Mouse (Mus musculus) lung, postnatal 25 days (tissue): ENCODE data around the gene Resf1.
"Not testable (repeated sequence)": the region's sequence is repeated elsewhere in the genome, so short reads cannot be mapped to it uniquely, and the experiment has no call there.

Source experiments
- DNase-seq: peaks from one replicate; pipeline ENCODE4 v3.0.0; 2022; ENCODE audit warnings: low spot score

Resf1 gene

DNA sequence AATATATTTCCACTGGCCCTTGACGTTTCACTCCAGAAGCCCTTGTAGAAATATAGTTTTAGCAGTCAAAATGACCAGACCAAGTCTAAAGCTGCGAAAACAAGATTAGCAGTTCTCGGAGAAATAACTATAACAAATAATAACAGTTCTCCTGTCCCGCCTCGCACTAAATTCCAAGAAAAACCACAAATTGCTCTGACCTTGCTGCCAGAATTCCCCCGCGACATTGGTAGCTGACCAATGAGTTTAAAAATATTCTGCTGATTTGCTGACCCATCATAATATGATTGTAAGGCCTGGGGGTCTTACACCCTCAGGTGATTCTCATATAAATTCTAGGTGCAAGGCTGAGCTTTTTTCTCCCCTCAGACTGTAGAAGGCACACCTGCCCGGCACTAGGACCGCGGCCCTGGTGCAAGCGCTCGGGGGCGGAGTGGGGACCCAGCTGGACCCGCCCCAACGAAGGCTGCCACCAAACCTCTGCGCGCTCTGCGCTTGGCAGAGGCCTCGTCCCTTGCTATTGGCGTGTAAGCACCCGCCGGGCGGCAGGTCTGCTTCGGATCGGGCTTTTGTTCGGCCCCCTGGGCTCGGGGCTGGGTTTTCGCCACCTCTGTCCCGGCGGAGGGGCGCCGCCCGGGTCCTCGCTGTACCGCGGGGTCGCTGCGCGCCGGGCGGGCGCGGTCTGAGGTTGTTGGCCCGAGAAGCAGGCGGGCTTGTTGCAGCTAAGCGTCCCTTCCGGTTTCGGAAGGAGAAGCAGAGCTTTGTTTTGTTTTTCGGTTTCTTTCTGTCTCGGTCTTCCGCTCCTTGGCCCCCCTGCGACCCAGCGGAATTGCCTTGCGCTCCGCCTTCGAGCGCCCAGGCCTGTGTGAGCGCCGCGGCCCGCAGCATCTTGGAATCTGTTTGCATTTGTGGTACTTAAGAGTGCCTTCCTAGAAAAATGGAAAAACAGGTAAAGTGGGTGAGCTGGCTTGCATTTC, at the start of gene Resf1:
TSS of gene Resf1 (plus strand) at position 459 of the 977 bp plus-strand sequence.
- peak; percentile 90 for DNase-seq

DNA sequence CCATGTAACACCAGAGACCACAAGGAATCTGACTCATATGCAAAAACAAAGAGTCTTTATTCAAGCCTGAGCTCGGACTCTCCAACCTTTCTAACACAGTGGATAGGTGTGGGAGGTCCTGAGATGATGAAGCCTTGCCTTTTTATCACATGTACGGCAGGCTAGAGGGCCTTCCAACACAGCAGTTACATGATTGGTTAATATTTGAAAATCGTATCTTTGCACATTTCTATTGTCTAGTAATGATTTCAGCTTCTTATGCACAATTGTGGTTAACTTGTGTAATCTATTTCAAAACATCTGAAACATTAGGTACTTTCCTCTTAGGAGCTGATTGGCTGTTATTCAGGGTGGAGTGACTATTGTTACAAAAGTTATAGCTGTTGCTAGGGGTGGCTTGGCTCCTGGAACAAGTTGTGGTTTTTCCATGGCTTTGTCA, 48.4 kb upstream of the Resf1 start:
- peak; percentile 29 for DNase-seq

- DNase-seq, result no peak
Measured at GRCm38 (mm10) chr6:149267951-149268350, 41.3 kb upstream of the Resf1 start.

- no peak for DNase-seq
Measured at GRCm38 (mm10) chr6:149278248-149278731, 30.9 kb upstream of the Resf1 start.

DNA sequence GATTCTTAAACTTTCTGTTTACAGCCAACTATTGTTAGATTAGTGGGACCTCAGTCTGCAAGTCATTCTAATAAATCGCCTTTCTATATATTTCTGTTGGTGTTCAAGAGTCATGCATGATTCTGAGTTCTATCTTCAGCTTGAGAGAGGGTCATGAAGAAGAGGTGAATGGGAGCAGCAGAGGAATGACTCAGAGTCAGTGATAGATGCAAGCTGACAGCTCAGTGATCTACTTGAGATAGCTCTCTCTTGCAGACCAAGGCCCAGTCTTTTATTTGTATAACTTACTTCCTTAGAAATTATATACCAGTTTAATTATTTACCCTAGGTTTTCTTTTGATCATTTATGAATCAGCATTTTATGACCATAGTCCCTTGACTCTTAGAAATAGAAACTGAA, 30.3 kb upstream of the Resf1 start:
- no peak for DNase-seq

DNA sequence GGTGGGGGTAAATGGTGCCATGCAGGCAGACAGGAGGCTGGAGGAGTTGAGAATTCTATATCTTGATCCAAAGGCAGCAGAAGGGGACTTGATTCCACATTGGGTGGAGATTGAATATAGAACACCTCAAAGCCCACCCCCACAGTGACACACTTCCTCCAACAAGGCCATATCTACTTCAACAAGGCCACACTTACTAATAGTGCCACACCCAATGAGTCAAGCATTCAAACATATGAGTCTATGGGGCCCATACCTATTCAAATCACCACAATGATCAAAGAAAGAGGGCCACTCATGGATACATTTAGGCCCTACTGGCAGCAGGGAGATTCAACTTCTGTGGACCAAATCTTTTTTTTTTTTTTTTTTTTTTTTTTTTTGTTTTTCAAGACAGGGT, 28.7 kb upstream of the Resf1 start:
- no peak for DNase-seq

DNA sequence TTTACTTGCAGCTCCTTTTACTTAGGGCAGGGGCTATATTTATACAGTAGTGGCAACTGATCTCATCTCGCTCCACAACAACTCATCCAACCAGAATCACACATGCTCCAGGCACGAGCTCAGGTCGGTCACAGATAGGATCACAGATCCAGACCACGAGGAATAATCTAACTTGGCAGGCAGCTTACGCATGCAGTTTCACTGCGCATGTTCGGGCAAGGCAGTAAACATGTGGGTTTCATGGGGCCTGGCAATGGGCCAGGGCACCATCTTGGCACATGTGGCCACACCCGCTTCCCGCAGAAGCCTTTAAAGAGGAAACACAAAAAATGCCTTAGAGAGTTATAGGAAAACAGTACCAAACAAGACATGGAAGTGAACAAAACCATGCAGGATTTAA, 21.0 kb upstream of the Resf1 start:
- DNase-seq, result not testable (repeated sequence)

- not testable (repeated sequence) for DNase-seq
Measured at GRCm38 (mm10) chr6:149303231-149303630, 6.0 kb upstream of the Resf1 start.

DNA sequence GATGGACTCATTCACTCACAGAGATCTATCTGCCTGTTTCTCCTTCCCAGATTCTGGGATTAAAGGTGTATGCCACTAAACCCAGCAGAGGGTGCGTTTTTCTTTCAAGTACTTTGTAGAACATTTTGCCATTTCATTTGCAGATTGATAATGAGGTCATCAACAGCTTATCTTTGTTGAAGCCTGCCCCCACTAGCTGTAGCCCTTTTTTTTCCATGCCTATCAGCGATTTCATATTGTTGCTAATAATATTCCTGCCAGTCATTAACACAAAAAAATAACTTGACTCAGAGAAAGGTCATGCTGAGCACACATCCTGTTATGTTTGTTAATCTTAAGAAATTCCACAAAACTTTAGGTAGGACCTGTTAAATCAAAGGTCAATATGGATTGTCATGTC, 2.1 kb upstream of the Resf1 start:
- no peak for DNase-seq

- peak; percentile 21 for DNase-seq
Measured at GRCm38 (mm10) chr6:149307801-149308200, 1.4 kb upstream of the Resf1 start.

DNA sequence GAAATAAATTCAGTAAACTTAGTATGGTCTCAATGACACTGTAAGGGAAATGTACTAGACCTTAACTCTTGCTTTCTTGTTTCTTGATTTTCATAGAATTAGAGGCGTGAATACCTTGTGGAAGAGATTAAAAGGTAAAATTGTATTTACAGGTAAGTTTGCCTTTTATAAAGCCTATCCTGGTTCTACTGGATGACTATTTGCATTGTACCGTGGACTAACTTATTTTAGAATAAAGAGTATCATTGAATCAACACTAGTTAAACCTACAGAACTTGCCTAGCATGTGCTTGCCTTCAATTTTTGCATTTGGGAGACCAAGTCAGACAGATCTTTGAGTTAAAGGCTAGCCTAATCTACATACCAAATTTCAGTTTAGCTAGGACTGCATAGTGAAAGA, 1.0 kb downstream of the Resf1 start:
- DNase-seq, result no peak

DNA sequence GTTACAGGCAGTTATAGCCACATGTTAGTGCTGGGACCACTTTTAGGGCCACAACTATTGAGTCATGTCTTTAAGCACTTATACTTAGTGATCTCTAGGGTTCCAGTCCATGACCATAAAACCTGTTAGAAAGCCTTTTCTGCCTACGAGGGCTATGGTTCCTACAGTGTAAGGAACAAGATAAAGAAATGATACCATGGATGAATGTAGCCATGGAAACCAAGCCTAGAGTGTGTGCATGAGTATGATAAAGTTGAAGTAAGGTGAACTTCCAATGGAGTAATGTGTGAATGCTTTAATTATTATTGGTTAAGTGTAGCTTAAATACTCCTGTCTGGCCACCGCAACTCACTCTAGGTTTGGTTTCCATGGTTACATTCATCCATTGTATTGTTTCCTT, 1.8 kb downstream of the Resf1 start:
- DNase-seq, result no peak

- no peak for DNase-seq
Measured at GRCm38 (mm10) chr6:149311778-149312177, 2.6 kb downstream of the Resf1 start.

GRCm38 (mm10) chr6:149312221-149312620, 3.0 kb downstream of the Resf1 start:
- DNase-seq, result no peak

GRCm38 (mm10) chr6:149314918-149315317, 5.7 kb downstream of the Resf1 start:
- no peak for DNase-seq

DNA sequence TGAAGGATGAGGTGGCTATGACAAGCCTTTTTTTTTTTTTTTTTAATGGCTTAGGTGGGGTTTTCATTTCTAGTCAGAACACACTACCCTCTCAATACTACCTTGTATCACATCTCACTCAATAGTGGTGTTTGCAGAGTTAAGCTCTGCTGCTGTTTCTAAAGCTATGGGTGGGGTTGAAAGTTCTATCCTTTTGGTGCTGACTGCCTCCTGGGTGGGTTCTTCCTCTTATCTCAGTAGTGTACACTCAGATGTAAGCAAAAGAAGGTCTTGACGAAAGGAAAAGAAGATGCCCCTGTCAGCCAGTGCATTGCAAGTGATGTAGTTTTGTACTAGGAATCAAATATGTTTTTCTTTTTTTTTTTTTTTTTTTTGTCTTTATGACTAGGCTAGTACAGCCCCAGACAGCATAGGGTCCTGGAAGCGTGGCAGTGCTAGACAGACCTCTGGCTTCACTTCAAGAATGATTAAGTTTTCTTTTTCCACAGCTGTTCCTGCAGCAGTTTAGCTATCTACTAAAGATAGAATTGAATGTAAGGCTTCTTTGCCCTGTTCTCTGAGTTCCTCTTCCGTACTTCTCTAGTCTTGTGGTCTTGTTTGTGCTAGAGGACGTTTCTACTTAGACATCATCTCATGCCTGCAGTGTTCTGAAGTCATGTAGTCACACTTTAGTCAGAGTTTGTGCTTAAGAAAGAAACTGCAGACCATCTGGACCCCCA, 14.5 kb downstream of the Resf1 start:
- DNase-seq, result no peak

DNA sequence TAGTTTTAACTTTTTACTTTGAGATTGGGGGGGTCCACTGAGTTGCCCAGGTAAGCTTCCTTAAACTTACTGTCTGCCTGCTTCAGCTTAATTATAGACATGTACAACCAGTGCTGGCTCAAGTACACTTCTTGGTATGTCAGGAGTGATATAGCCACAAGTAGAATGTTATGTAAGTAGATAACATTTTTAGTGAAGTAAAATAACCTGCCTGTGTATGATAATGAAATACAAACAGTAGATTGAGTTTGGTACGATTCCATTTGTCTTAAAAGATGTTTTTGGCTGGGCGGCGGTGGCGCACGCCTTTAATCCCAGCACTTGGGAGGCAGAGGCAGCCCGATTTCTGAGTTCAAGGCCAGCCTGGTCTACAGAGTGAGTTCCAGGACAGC, 15.0 kb downstream of the Resf1 start:
- DNase-seq, result no peak

DNA sequence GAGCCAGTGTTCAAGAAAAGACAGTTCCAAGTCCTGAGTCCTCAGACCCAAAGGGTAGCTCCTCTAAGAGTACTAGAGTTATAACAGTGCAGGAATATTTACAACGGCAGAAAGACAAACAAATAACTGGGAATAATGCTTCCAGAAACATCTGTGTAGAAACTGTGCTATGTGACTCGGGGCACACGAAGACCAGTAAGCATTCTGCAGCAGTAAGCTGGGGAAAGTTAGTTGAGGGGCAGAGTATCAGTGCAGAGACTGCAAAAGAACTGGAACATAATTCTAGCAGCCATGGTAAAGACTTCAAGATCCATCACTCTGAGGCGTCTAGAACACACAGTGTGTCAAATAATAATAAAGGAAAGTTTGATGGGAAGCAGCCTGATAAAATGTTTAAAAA, 19.9 kb downstream of the Resf1 start:
- DNase-seq, result no peak

- no peak for DNase-seq
Measured at GRCm38 (mm10) chr6:149330332-149330731, 21.1 kb downstream of the Resf1 start.

DNA sequence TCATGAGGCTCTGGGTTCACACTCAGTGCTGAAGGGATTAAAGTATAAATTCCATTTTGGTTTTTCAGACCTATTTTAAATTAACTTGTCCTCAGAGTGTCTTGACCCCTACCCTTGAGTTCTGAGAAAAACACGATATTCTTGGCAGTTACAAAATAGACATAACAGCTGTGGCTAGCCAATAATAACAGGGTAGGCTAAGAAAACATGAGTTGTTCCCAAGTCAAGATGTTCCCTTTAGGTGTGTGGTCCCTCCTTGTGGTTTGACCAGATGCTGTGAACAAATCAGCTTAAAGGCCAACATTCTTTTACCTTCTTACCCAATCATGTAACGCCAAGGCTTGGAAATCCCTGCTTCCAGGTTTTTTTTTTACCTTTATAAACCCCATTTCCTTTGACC, 23.8 kb downstream of the Resf1 start:
- no peak for DNase-seq

- DNase-seq, result no peak
Measured at GRCm38 (mm10) chr6:149337990-149338389, 28.8 kb downstream of the Resf1 start.

GRCm38 (mm10) chr6:149338622-149339021, 29.4 kb downstream of the Resf1 start:
- no peak for DNase-seq

DNA sequence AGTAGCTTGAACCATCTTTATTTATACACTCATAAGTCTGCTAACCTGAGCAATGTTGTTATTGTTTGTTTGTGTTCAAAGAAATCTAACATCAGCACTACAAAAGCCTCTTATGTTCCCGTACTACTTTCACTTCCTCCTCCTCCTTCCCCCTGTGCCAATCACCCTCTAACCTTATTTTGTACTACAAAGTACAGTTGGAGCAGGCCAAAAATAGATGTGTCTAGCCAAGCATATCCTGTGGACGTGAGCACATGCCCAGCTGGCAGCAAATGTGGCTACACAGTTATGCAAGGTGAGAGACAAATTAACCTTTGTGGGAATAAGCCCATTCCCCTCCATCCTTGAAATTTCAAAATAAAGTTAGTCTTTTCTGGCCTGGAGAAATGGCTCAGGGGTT, 34.6 kb downstream of the Resf1 start:
- DNase-seq, result peak; percentile 26
